Mouse (Mus musculus) cortical plate, adult 2 months (tissue): ENCODE data around the gene Nptxr. TPM values are rescaled to one million over a fixed set of nuclear protein-coding genes. Genes with fewer than 3 reads are reported as not detected.

ENCODE experiments used
- H3K27ac ChIP-seq: fragments of 200-500 bp; 2 replicates; pipeline ENCODE4 v1.5.1; 2012; ENCODE audit warnings: low read length, control low read depth, inconsistent platforms; ENCODE audit not compliant: insufficient read depth
- H3K4me1 ChIP-seq: fragments of 200-500 bp; 2 replicates; pipeline ENCODE4 v1.6.1; 2011; ENCODE audit warnings: low read length; ENCODE audit not compliant: control insufficient read depth, insufficient read depth
- H3K4me3 ChIP-seq: fragments of 200-500 bp; 2 replicates; pipeline ENCODE4 v1.5.1; 2011; ENCODE audit warnings: mild to moderate bottlenecking, low read length, control low read depth; ENCODE audit not compliant: insufficient read depth
- CTCF ChIP-seq: fragments of 200-500 bp; IDR thresholded peaks from 2 replicates; pipeline ENCODE4 v1.5.1; 2011; ENCODE audit warnings: mild to moderate bottlenecking, control low read depth, low read length; ENCODE audit not compliant: insufficient read depth; ENCODE audit errors: extremely low read depth
- POLR2A ChIP-seq: fragments of 200-500 bp; IDR thresholded peaks from 2 replicates; pipeline ENCODE4 v1.6.1; 2011; ENCODE audit warnings: mild to moderate bottlenecking, low read length, control low read depth; ENCODE audit not compliant: insufficient read depth; ENCODE audit errors: extremely low read depth
- polyA plus RNA-seq: library from polyadenylated mRNA; depleted of rRNA; stranded (reverse); fragments of >200 nt; gene quantifications from 2 replicates; pipeline ENCODE4 v1.2.3, GENCODE M21; 2012

Gene Nptxr
- polyA plus RNA-seq, 1 experiment = 293 TPM

DNA sequence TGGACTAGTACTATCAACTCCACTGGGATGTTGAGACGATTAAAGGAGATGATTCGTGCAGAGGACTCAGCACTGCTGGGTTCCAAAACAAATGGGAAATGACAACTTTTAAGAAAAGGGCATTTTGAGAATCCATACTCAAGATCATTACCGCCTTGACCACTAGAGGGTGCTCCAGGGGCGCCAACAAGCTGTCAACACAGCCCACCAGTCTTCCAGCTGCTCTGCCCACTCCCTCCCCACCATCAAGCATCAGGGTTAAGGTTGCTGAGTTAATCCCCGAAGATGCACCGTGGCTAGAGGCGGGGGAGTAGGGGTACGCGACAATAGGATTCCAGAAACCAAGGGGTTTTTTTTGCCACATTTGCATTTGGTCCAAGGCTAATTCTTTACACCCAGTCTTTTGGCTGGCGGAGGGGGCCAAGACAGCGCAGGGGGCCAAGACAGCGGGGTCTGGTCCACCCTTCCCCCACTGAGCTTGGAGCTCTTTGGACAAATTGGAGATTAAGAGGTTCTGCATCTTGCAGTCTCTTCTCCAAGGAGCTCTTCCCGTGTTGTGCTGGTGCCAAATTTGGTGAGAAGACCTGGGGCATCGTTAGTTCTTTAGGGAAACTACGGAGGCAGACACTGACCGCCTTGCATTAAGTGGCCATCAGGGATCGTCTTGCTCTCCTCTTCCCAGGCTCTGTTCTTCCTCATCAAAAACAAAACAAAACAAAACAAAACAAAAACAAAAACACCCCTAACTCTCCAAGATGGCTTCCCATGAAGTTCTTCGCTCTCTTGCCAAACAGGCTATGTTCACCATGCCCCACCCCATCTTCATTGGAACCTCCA lies 27.7 kb upstream of the Nptxr start:
- H3K4me3 ChIP-seq = peak overlapping the region; percentile 96
- H3K27ac ChIP-seq = peak overlapping the region; percentile 94
- TF ChIP-seq CTCF (peak; percentile 89), POLR2A (no peak)
- peaks cover 15% of the 10 kb centered on the region for H3K4me1 ChIP-seq

DNA sequence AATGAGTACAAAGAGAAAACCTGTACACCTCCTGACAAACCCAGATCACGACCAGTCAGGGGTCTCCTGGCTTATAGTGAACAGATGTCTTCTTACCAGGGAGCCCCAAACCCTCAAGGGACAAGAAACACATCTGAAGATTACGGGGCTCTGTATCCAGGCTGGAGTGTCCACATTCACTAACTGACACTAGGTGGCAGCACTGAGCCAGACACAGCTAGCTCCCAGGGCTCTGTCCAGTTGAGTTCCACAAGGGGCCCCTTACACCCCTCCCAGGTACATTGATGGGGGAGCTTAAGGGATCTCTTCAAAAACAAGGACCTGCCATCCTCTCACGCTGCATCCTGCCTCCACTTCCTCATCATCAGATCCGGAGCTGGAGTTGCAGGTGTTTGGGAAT lies 25.8 kb upstream of the Nptxr start:
- TF ChIP-seq CTCF = peak; percentile 84
- TF ChIP-seq POLR2A = no peak
- Histone ChIP-seq H3K4me1 (peaks cover 20% of the 10 kb centered on the region), H3K27ac (no peak overlapping the region), H3K4me3 (no peak overlapping the region)

DNA sequence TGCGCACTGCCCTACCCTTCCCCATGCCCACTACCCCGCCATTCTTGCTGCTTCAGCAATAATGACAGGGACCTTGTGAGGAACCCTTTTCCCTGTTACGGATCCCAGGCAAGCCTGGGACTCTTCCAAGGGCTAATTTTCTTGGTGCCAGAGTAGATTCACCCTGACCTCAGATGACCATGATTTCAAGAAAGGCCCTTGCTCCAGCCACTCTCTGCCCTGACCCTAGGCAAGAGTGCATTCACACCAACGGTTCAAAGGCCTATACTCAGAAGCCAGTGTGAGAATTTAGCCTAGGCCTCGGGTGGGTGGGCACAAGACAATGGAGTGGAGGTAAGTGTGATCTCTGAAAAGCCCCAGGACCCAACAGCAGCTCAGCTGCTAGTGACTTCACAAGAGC lies 24.9 kb upstream of the Nptxr start:
- Histone ChIP-seq H3K27ac (no peak overlapping the region), H3K4me3 (no peak overlapping the region), H3K4me1 (peaks cover 20% of the 10 kb centered on the region)
- no peak for TF ChIP-seq POLR2A
- no peak for TF ChIP-seq CTCF

DNA sequence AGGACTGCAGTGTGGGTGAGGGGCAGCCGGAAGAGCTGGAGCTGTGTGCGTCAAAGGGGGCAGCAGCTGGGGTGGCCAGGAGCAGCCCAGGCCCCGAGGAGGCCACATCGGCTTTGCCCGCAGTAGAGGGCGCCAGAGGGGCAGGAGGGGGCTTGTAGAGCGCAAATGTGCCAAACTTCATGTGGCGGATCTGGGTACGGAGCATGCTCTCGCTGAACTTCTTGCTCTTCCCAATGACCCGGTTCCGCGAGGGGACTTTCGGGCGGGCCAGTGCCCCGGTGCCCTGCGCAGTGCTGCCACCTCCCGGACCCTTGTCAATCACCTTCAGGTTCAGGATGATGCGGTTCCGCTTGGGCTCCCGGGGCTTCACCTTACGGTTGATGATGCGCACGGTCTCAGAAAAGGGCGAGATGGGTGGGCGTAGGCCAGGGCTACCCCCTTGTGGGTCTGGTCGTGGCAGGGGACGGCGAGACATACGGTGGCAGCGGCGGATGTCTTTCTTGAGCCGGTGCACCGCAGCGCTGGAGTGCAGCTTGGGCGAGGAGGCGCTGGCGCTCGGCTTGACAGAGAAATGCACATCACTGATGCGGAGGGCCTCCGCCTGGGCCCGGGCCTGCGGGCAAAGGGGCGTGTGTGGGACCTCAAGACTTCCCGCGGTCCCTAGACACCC lies 23.9 kb upstream of the Nptxr start:
- H3K4me3 ChIP-seq = no peak overlapping the region
- TF ChIP-seq CTCF (peak; percentile 23; the same call in 1 of the 2 replicates), POLR2A (peak; percentile 13; the same call in 1 of the 2 replicates)
- H3K27ac ChIP-seq = no peak overlapping the region
- peaks cover 20% of the 10 kb centered on the region for H3K4me1 ChIP-seq

DNA sequence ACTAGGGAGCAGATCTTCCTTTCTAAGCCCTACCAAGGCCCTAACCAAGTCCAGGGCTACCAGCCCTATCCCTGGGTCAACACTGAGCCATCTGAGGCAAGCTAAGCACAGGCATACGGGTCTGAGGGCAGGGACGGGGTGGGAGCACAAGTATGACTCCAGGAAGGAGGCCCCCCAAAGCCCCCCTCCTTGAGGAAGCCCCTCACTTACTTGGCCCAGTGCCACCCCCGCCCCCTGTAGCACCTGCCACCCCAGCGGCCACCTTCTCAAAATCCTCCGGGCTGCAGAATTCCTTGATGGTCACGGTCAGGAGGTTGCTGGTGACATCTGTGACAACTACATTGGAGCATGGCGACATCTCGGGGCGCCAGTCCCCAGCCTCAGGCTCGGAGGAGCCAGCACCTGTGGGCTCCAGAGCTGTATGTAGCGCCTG lies 23.2 kb upstream of the Nptxr start:
- Histone ChIP-seq H3K4me3 (no peak overlapping the region), H3K27ac (no peak overlapping the region), H3K4me1 (peaks cover 20% of the 10 kb centered on the region)
- TF ChIP-seq CTCF (no peak), POLR2A (no peak; the same call in 1 of the 2 replicates)

DNA sequence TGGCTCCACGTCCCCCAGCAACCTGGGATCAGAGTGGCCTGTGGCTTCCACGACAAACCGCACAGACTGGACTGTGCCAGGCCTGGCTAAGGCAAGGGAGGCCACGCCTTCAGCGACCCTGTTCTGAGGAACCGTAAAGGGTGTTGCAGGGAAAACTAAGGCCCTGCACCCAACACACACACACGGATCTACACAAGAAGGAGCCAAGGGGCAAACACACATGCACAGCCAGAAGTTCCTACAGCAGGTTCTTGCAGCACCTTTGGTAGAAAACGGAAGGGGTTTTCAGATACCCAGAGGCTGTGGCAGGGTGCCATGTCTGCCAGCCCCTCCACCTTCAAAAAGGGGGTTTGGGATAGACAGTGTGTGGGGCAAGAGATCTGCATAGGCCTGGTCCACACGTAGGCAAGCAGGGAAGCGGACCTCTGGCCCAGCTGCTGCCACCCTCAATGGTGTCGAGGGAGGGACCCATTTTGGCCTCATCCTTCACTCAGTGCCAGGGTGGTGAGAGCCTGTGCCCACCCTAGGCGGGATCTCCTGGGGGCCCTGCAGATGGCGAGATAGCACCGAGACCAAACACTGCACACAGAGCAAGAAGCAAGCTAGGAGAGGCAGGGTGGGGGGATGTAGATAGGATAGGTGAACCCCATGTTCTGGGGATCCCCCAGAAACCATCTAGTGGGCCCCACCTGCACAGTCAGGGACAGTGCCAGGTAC lies 22.7 kb upstream of the Nptxr start:
- no peak for TF ChIP-seq CTCF
- 0 out of 2 replicates have a peak, but pooled peaks have one; percentile 16 for TF ChIP-seq POLR2A
- H3K4me1 ChIP-seq = peaks cover 20% of the 10 kb centered on the region
- no peak overlapping the region for H3K27ac ChIP-seq
- no peak overlapping the region for H3K4me3 ChIP-seq

DNA sequence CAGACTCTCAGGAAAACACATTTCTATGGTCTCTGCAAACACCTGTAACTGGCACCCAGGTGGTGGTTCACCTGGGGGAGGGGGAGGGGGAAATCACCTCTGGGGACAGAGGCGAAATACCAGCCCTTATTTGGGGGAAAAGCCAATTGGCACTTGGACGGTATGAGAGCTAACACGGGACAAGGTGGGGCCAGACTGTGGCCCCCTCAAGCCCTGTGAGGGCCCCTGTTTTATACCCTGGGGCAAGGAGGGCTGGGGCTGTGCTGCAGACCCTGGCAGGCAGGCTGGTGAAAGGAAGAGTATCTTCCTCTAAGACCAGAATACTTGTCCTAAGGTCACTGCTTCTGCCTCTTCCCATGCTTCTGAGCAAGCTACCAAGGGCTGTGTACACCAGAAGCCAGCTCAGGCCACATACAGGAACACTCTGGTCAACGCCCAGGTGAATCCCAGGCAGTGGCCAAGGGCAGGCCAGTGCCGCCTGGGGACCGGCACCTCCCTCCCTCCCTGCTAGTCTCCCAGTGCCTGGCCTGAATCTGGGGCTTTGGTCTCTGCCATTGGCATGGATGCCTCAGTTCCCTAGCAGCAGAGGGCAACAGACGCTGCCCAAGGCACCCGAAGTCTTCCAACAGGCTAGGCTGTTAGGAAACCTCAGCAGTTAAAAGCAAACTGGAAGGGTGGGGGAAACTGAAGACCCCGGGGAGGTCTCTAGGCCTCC lies 21.8 kb upstream of the Nptxr start:
- Histone ChIP-seq H3K27ac (no peak overlapping the region), H3K4me1 (peaks cover 16% of the 10 kb centered on the region)
- TF ChIP-seq POLR2A (0 out of 2 replicates have a peak, but pooled peaks have one; percentile 10), CTCF (no peak)

DNA sequence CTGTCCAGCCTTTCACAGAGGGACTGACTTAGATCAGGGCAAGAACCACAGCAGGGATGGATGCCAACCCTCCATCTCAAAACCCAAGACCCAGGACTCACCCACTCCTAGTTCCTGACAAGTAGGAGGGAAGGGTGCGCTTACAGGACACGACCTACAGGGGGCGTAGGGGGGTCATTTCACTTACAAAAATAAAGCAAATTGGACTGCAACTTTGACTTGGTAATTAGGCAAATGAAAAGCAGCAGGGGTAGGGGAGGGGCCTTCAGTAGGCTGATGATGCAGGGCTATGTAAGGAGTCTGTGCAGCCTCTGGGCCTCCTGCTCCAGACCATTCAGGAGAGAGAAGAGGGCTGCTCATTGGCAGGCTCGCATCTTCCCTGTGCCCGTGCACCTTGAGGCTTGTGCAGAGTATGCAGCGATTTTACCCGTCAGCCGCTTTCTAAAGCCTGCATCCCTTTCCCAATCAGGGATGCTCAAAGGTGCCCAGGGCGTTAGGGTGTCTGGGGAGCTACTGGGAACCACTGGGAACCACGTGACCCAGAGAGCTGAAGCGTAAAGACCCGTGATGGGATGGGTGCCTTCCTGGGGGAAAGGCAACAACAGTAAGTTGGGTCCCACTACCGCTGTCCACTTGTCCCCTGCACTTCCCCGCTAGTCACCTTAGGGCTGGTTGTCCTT lies 20.7 kb upstream of the Nptxr start:
- H3K4me3 ChIP-seq = no peak overlapping the region
- TF ChIP-seq CTCF = peak; percentile 58
- no peak for TF ChIP-seq POLR2A
- H3K4me1 ChIP-seq = peaks cover 16% of the 10 kb centered on the region
- H3K27ac ChIP-seq = no peak overlapping the region

More for the DNA sequence above, 21.8 kb upstream of the Nptxr start:
- H3K4me3 ChIP-seq = no peak overlapping the region
